Mouse (Mus musculus) CH12.LX (cell line): ENCODE results near the gene Fadd.

Experiments
- CTCF ChIP-seq, 2 experiments: IDR thresholded peaks in 1 of 2; conservative IDR thresholded peaks in 1 of 2; 2 replicates each; pipeline ENCODE4 v1.5.1; 2011 to 2012; ENCODE audit warnings: low read depth in 2 of 2, low read length in 2 of 2, improper control_type of control experiment in 1 of 2, inconsistent platforms in 1 of 2, mild to moderate bottlenecking in 1 of 2, moderate library complexity in 1 of 2
- EP300 ChIP-seq: IDR thresholded peaks from 2 replicates; pipeline ENCODE4 v1.6.1; 2011; ENCODE audit warnings: low read length, improper control_type of control experiment
- MAZ ChIP-seq: IDR thresholded peaks from 2 replicates; pipeline ENCODE4 v1.6.1; 2012; ENCODE audit warnings: low read depth, mild to moderate bottlenecking, inconsistent platforms, low read length, improper control_type of control experiment, moderate library complexity
- MEF2A ChIP-seq: IDR thresholded peaks from 2 replicates; pipeline ENCODE4 v1.6.1; 2014; ENCODE audit warnings: low read depth, mild to moderate bottlenecking, inconsistent platforms, low read length, improper control_type of control experiment, borderline replicate concordance
- NELFE ChIP-seq: IDR thresholded peaks from 2 replicates; pipeline ENCODE4 v1.6.1; 2011; ENCODE audit warnings: low read depth, low read length, improper control_type of control experiment
- PAX5 ChIP-seq: IDR thresholded peaks from 2 replicates; pipeline ENCODE4 v1.6.1; 2012; ENCODE audit warnings: low read length, inconsistent platforms, mixed read lengths
- POLR2A ChIP-seq: IDR thresholded peaks from 2 replicates; pipeline ENCODE4 v1.6.1; 2011; ENCODE audit warnings: low read depth, mild to moderate bottlenecking, improper control_type of control experiment, low read length
- POLR2AphosphoS2 ChIP-seq: IDR thresholded peaks from 2 replicates; pipeline ENCODE4 v1.6.1; 2011; ENCODE audit warnings: low read depth, low read length, improper control_type of control experiment
- RAD21 ChIP-seq: IDR thresholded peaks from 2 replicates; pipeline ENCODE4 v1.6.1; 2011; ENCODE audit warnings: low read depth, mild to moderate bottlenecking, low read length, improper control_type of control experiment, moderate library complexity
- SMC3 ChIP-seq: IDR thresholded peaks from 2 replicates; pipeline ENCODE4 v1.6.1; 2011; ENCODE audit warnings: low read depth, low read length, improper control_type of control experiment
- TCF12 ChIP-seq: IDR thresholded peaks from 2 replicates; pipeline ENCODE4 v1.6.1; 2014; ENCODE audit warnings: low read depth, mild to moderate bottlenecking, inconsistent platforms, low read length, improper control_type of control experiment
- ZC3H11A ChIP-seq: IDR thresholded peaks from 2 replicates; pipeline ENCODE4 v1.6.1; 2012; ENCODE audit warnings: low read depth, mild to moderate bottlenecking, inconsistent platforms, low read length, improper control_type of control experiment

- TF ChIP-seq CTCF (conservative IDR thresholded peaks at IDR 0.05 in 1 of 2, IDR thresholded peaks at IDR 0.05 in 1 of 2; ENCODE audit: low read depth in 2 of 2, low read length in 2 of 2) = no peak
- no peak for TF ChIP-seq SMC3
- TF ChIP-seq RAD21 = no peak
- no peak for TF ChIP-seq ZC3H11A
- no peak for TF ChIP-seq NELFE
- no peak for TF ChIP-seq MAZ
- no peak for TF ChIP-seq POLR2A
- TF ChIP-seq MEF2A = no peak
- no peak for TF ChIP-seq TCF12
- no peak for TF ChIP-seq PAX5
- no peak for TF ChIP-seq POLR2AphosphoS2
- no peak for TF ChIP-seq EP300
These were observed 48.4 kb upstream of the Fadd start for GRCm38 (mm10) chr7:144630622-144631021.
